Mouse (Mus musculus): ENCODE results near the gene Tpst1. TPM values are rescaled to one million over a fixed set of nuclear protein-coding genes. Genes with fewer than 3 reads are reported as not detected.

Tpst1 gene
- polyA plus RNA-seq, 1 experiment from 2014 or later: 76.4 TPM

DNA sequence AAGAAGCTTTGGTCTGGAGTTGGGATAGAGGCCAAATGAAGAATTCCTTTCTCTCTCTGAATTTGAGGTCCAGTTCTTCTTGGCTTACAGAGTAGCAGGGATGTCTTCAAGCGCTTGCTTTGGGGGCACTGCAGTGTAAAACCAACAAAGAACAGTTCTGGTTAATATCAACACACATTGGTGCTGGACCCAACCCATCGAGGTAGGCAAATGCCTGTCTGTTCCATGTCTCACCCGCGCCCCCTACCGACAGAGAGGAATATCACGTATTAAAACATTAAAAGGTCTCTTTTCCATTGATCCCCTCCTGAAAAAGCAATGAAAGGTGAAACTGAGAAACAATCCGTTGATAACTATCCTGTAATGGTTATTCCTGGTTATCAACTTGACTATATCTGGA is 90.5 kb downstream of the Tpst1 start:
- Histone ChIP-seq H3K27me3 (ENCODE audit: control insufficient read depth, insufficient read depth, low read length) (no peaks in the 10 kb centered on the region), H3K27ac (ENCODE audit: low read length) (no peak overlapping the region), H3K36me3 (ENCODE audit: control insufficient read depth, insufficient read depth, low read length) (no peaks in the 10 kb centered on the region), H3K4me3 (replicated peaks; ENCODE audit: low read length) (no peak overlapping the region), H3K4me2 (ENCODE audit: low read depth, low read length) (no peak overlapping the region), H3K4me1 (ENCODE audit: control insufficient read depth, insufficient read depth, low read length) (no peaks in the 10 kb centered on the region), H3K9me3 (replicated peaks; ENCODE audit: control insufficient read depth, low read length) (no peaks in the 10 kb centered on the region), H3K9ac (ENCODE audit: low read length) (no peak overlapping the region)
- peak; percentile 80 for ATAC-seq (ENCODE audit: insufficient read depth, low FRiP score)
- 2% methylated on average over 7 of the region's 7 CpGs for WGBS

DNA sequence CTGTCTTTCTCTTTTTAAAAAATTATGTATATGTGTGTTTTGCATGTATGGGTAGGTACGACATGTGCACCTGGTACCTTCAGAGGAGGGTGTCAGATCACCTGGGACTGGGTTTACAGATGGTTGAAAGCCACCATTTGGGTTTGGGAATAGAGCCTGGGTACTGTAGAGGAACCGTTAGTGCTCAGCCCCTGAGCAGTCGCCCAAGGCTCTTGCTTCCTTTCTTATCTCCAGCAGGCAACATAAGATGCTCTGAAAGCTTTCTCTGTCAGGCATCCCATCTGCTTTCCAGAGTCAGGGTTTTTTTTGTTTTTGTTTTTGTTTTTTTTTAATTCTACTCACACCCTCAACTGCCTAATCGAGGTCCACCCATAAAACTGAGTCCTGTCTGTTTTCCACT is 92.1 kb downstream of the Tpst1 start:
- no peak for ATAC-seq (ENCODE audit: insufficient read depth, low FRiP score)
- H3K9ac ChIP-seq (ENCODE audit: low read length): no peak overlapping the region
- H3K4me3 ChIP-seq (replicated peaks; ENCODE audit: low read length): no peak overlapping the region
- no peaks in the 10 kb centered on the region for H3K4me1 ChIP-seq (ENCODE audit: control insufficient read depth, insufficient read depth, low read length)
- WGBS: 80% methylated on average over 4 of the region's 4 CpGs
- no peak overlapping the region for H3K27ac ChIP-seq (ENCODE audit: low read length)
- no peaks in the 10 kb centered on the region for H3K36me3 ChIP-seq (ENCODE audit: control insufficient read depth, insufficient read depth, low read length)
- H3K4me2 ChIP-seq (ENCODE audit: low read depth, low read length): no peak overlapping the region
- no peaks in the 10 kb centered on the region for H3K9me3 ChIP-seq (replicated peaks; ENCODE audit: control insufficient read depth, low read length)
- H3K27me3 ChIP-seq (ENCODE audit: control insufficient read depth, insufficient read depth, low read length): no peaks in the 10 kb centered on the region

DNA sequence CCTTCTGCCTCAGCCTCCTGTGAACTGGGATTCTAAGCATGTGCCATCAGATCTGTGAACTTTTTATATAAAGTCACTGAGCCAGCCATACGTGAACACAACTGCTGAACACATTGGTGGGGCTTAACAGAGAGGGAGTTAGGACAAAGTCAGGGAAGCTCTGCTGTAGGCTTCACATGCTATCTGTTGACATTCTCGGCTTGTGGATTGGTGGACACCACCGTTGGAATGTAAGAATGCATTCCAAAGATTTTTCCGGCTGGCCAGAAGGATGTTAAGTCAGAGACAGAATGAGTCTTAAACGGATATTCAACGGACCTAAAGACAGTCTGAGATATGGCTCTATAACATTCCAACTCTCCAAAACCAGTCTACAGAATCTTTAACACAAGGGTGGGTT is 96.0 kb downstream of the Tpst1 start:
- H3K9ac ChIP-seq (ENCODE audit: low read length): no peak overlapping the region
- ATAC-seq (ENCODE audit: insufficient read depth, low FRiP score): no peak
- no peaks in the 10 kb centered on the region for H3K9me3 ChIP-seq (replicated peaks; ENCODE audit: control insufficient read depth, low read length)
- no peak overlapping the region for H3K27ac ChIP-seq (ENCODE audit: low read length)
- no peak overlapping the region for H3K4me3 ChIP-seq (replicated peaks; ENCODE audit: low read length)
- no peak overlapping the region for H3K4me2 ChIP-seq (ENCODE audit: low read depth, low read length)
- H3K4me1 ChIP-seq (ENCODE audit: control insufficient read depth, insufficient read depth, low read length): peaks cover 21% of the 10 kb centered on the region
- 37% methylated on average over 6 of the region's 6 CpGs for WGBS
- H3K27me3 ChIP-seq (ENCODE audit: control insufficient read depth, insufficient read depth, low read length): no peaks in the 10 kb centered on the region
- no peaks in the 10 kb centered on the region for H3K36me3 ChIP-seq (ENCODE audit: control insufficient read depth, insufficient read depth, low read length)

DNA sequence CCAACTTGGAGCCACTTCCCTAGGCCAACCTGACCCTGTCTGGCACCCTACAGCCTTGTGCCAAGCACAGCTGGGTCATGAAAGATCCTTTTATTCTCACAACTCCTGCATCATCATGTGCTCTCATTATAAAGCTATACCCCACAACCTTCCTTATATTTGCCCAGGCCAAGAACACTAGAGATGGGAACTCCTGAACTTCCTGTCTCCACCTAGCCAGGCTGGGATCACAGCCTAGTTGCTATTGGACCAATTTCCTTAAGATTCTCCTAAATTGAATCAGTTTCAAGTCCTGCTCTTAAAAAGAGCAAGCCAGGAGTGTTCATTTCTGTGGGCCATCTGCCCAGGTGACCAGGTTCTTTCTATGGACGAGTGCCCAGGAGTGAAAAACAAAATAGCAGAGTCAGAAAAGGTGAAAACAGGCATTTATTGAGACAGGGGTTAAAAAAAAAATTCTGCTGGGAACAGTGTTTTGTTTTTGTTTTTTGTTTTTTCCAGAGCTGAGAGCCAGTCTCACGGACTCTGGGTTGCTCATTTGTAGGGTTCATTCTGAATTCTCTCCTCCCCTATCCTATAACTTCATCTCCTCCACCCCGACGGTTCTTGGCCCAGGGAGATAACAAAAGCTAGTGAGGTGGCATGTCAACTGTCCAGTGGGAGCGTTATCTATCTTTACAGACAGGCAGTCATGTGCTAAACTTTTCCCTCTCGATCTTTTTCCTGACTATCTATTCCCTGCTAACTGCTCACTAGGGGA is 97.7 kb downstream of the Tpst1 start:
- Histone ChIP-seq H3K36me3 (ENCODE audit: control insufficient read depth, insufficient read depth, low read length) (no peaks in the 10 kb centered on the region), H3K4me2 (ENCODE audit: low read depth, low read length) (peak overlapping the region; percentile 80), H3K27me3 (ENCODE audit: control insufficient read depth, insufficient read depth, low read length) (no peaks in the 10 kb centered on the region), H3K9me3 (replicated peaks; ENCODE audit: control insufficient read depth, low read length) (no peaks in the 10 kb centered on the region), H3K9ac (ENCODE audit: low read length) (peak overlapping the region; percentile 93), H3K27ac (ENCODE audit: low read length) (peak overlapping the region; percentile 96), H3K4me1 (ENCODE audit: control insufficient read depth, insufficient read depth, low read length) (peaks cover 21% of the 10 kb centered on the region), H3K4me3 (replicated peaks; ENCODE audit: low read length) (peak overlapping the region; percentile 93)
- WGBS: 8% methylated on average over 6 of the region's 6 CpGs
- peak; percentile 27 for ATAC-seq (ENCODE audit: insufficient read depth, low FRiP score)

DNA sequence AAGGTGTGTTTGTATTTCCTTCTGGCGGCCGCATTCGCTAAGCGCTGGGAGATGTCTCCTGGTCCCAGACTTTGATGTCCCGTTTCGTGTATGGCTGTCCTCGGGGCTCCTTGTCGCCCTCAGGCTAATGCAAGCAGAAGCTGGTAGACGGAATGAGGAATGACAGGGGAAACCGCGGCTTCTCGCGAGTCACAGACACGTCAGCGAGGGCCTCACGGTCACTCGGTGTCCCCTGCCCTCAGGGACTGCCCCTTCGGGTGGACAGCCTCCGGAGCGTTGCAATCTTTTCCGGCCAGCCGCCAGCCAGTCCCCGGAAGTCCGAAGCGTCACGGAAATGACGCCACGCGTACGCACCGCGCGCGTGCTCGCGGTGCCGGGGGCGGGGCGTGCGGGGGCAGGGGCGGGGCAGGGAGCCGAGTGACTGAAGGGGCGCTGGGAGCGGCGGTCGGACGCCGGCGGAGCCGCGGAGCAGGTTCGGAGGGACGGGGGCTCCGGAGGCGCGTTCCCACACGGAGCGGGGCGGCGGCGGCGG is 98.4 kb downstream of the Tpst1 start, which contains the start of gene Rabgef1:
Gene Rabgef1 (plus strand): TSS at position 376 of the 532 bp plus-strand sequence.
- peaks cover 21% of the 10 kb centered on the region for H3K4me1 ChIP-seq (ENCODE audit: control insufficient read depth, insufficient read depth, low read length)
- peak; percentile 94 for ATAC-seq (ENCODE audit: insufficient read depth, low FRiP score)

DNA sequence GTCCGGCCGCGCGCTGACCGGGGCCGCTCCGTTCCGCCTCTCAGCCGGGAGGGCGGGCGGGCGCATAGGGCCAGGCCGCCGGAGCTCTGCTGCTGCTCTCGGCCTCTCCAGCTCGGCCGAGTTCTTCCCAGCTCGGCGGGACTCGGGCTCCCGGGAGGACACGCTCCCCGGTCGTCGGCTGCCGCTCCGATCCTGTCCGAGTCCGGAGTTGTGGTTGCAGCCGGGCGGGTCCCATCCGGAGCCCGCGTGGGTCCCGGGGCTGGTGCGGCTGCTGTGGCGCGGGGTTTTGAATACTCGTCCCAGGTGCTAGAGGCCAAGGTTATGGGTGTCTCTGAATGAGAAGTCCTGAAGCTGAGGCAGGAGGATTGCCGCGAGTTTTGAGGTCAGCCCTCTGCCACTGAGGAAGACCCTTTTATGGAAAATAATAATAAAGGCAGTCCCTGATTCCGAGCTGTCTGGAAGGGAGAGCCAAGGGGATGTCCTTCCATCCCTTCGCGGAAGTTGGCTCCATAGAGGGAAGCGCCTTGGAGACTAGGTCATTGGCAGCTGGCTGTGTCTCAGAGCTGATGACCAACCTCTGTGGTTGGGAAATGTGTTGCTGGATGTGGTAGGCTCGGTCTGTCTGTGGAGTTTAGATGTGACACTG is 99.0 kb downstream of the Tpst1 start:
- Histone ChIP-seq H3K4me2 (ENCODE audit: low read depth, low read length) (peak overlapping the region; percentile 53), H3K27me3 (ENCODE audit: control insufficient read depth, insufficient read depth, low read length) (no peaks in the 10 kb centered on the region), H3K9me3 (replicated peaks; ENCODE audit: control insufficient read depth, low read length) (no peaks in the 10 kb centered on the region), H3K36me3 (ENCODE audit: control insufficient read depth, insufficient read depth, low read length) (no peaks in the 10 kb centered on the region), H3K4me1 (ENCODE audit: control insufficient read depth, insufficient read depth, low read length) (peaks cover 21% of the 10 kb centered on the region), H3K4me3 (replicated peaks; ENCODE audit: low read length) (peak overlapping the region; percentile 93), H3K9ac (ENCODE audit: low read length) (peak overlapping the region; percentile 93), H3K27ac (ENCODE audit: low read length) (peak overlapping the region; percentile 88)
- under 1% methylated on average over 43 of the region's 46 CpGs for WGBS
- peak; percentile 44 for ATAC-seq (ENCODE audit: insufficient read depth, low FRiP score)

More for the DNA sequence above, 98.4 kb downstream of the Tpst1 start, which contains the start of gene Rabgef1:
- under 1% methylated on average over 58 of the region's 62 CpGs for WGBS
- H3K36me3 ChIP-seq (ENCODE audit: control insufficient read depth, insufficient read depth, low read length): no peaks in the 10 kb centered on the region
- no peaks in the 10 kb centered on the region for H3K9me3 ChIP-seq (replicated peaks; ENCODE audit: control insufficient read depth, low read length)
- H3K4me3 ChIP-seq (replicated peaks; ENCODE audit: low read length): peak within 1 kb of the TSS; percentile 93
- H3K27ac ChIP-seq (ENCODE audit: low read length): peak within 1 kb of the TSS; percentile 96
- peak within 1 kb of the TSS; percentile 80 for H3K4me2 ChIP-seq (ENCODE audit: low read depth, low read length)
- H3K9ac ChIP-seq (ENCODE audit: low read length): peak within 1 kb of the TSS; percentile 93
- H3K27me3 ChIP-seq (ENCODE audit: control insufficient read depth, insufficient read depth, low read length): no peaks in the 10 kb centered on the region

DNA sequence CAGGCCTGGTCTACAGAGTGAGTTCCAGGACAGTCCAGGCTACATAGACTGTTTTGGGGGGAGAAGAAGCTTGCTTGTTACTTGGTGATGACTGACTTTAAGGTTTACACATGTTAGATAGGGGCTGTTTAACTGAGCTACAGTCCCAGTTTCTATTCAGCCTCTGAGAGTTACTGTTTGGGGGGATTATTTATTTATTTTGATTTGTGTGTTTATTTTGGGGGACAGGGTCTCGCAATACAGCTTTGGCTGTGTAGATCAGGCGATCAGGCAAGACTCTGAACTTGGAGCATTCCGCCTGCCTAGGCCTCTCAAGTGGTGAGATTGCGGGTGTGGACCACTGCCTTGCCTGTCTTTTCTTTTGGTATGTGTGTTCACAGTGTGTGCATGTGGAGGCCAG is 99.9 kb downstream of the Tpst1 start:
- H3K4me3 ChIP-seq (replicated peaks; ENCODE audit: low read length): peak overlapping the region; percentile 93
- no peak for ATAC-seq (ENCODE audit: insufficient read depth, low FRiP score)
- H3K9me3 ChIP-seq (replicated peaks; ENCODE audit: control insufficient read depth, low read length): no peaks in the 10 kb centered on the region
- H3K4me2 ChIP-seq (ENCODE audit: low read depth, low read length): peak overlapping the region; percentile 53
- H3K9ac ChIP-seq (ENCODE audit: low read length): peak overlapping the region; percentile 93; the same call in 1 of the 2 replicates
- no peak overlapping the region for H3K27ac ChIP-seq (ENCODE audit: low read length)
- peaks cover 23% of the 10 kb centered on the region for H3K4me1 ChIP-seq (ENCODE audit: control insufficient read depth, insufficient read depth, low read length)
- H3K27me3 ChIP-seq (ENCODE audit: control insufficient read depth, insufficient read depth, low read length): no peaks in the 10 kb centered on the region
- 80% methylated on average over 4 of the region's 4 CpGs for WGBS
- no peaks in the 10 kb centered on the region for H3K36me3 ChIP-seq (ENCODE audit: control insufficient read depth, insufficient read depth, low read length)

DNA sequence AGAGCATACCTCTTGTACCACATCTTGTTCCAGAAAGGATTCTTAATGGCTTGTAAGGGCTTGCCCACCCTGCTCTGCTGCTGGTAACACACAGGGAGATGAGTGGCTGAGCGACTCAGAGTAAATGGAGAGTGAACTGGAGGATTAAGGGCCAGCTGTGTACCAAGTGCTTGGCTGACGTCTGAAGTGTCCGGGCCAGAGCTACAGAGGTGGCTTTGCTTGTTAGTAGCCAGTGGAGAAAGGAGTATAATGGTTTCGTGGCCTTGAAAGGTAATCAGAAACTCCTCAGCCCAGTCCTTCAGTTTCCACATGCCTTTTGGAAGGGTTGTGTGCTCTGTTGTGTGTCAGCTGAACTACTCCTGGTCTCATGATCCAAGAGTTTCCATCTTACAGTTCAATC is 104.7 kb downstream of the Tpst1 start:
- Histone ChIP-seq H3K36me3 (ENCODE audit: control insufficient read depth, insufficient read depth, low read length) (no peaks in the 10 kb centered on the region), H3K27me3 (ENCODE audit: control insufficient read depth, insufficient read depth, low read length) (no peaks in the 10 kb centered on the region), H3K9ac (ENCODE audit: low read length) (no peak overlapping the region), H3K27ac (ENCODE audit: low read length) (peak overlapping the region; percentile 55; the same call in 1 of the 2 replicates), H3K4me1 (ENCODE audit: control insufficient read depth, insufficient read depth, low read length) (peaks cover 34% of the 10 kb centered on the region), H3K4me2 (ENCODE audit: low read depth, low read length) (peak overlapping the region; percentile 11; the same call in 1 of the 2 replicates), H3K9me3 (replicated peaks; ENCODE audit: control insufficient read depth, low read length) (no peaks in the 10 kb centered on the region), H3K4me3 (replicated peaks; ENCODE audit: low read length) (no peak overlapping the region)
- 37% methylated on average over 4 of the region's 4 CpGs for WGBS
- no peak for ATAC-seq (ENCODE audit: insufficient read depth, low FRiP score)

DNA sequence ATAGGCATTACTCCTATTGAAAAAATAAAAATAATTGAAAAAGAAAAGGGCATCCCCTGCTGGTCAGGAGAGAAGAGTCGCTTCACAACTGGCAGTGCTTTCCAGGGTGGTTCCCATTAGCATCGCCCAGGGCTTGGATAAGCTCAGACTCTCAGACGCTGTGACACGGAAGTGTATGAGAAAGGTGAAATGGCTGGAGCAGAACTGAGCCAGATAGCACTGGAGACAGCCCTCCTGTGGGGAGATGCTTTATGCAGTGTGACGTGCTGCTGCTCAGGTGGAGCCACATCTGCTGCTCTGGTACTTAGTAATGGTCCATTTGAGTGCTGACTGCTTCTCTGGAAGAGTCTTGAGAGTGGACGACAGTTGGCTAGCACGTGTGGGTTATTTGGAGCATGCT is 107.2 kb downstream of the Tpst1 start:
- H3K9ac ChIP-seq (ENCODE audit: low read length): peak overlapping the region; percentile 3; the same call in 1 of the 2 replicates
- no peaks in the 10 kb centered on the region for H3K27me3 ChIP-seq (ENCODE audit: control insufficient read depth, insufficient read depth, low read length)
- no peaks in the 10 kb centered on the region for H3K36me3 ChIP-seq (ENCODE audit: control insufficient read depth, insufficient read depth, low read length)
- peaks cover 40% of the 10 kb centered on the region for H3K4me1 ChIP-seq (ENCODE audit: control insufficient read depth, insufficient read depth, low read length)
- H3K9me3 ChIP-seq (replicated peaks; ENCODE audit: control insufficient read depth, low read length): no peaks in the 10 kb centered on the region
- ATAC-seq (ENCODE audit: insufficient read depth, low FRiP score): no peak
- WGBS: 70% methylated on average over 7 of the region's 7 CpGs
- no peak overlapping the region for H3K4me3 ChIP-seq (replicated peaks; ENCODE audit: low read length)
- H3K4me2 ChIP-seq (ENCODE audit: low read depth, low read length): no peak overlapping the region
- peak overlapping the region; percentile 4; the same call in 1 of the 2 replicates for H3K27ac ChIP-seq (ENCODE audit: low read length)

Data from stomach, embryonic 16.5 days (tissue).